In genomic region chr14:33348146-33348545, GRCm38 (mm10) we compare ENCODE assay signal across 22 mouse cellular contexts.
"Had no signal": no experiment of that assay in that cellular context is flagged by ENCODE, and none has a peak within 500 bp of the region (broad histone marks: within the 10 kb centered on the region; RNA-seq: fewer than 3 reads in every experiment).

No protein-coding gene starts in this region.

- H3K4me2 ChIP-seq: heart, embryonic 12.5 days; hindbrain, embryonic 12.5 days; hindbrain, embryonic 14.5 days; intestine, embryonic 15.5 days; limb, embryonic 12.5 days had no signal

- H3K36me3 ChIP-seq: heart, embryonic 10.5 days; heart, embryonic 12.5 days; hindbrain, embryonic 10.5 days; hindbrain, embryonic 12.5 days; intestine, embryonic 15.5 days; limb, embryonic 10.5 days; limb, embryonic 12.5 days had no signal

- ATAC-seq: forebrain, postnatal 0 days; hindbrain, embryonic 16.5 days; inflammation-experienced regulatory T-cells, adult 6 months; intestine, embryonic 15.5 days; intestine, postnatal 0 days had no signal

- H3K27ac ChIP-seq: heart, adult 2 months; heart, embryonic 10.5 days; hindbrain, embryonic 10.5 days; hindbrain, embryonic 12.5 days; hindbrain, embryonic 14.5 days; intestine, embryonic 15.5 days; limb, embryonic 10.5 days; limb, embryonic 12.5 days had no signal

- H3K4me3 ChIP-seq: heart, adult 2 months; heart, embryonic 10.5 days; heart, embryonic 12.5 days; hindbrain, embryonic 10.5 days; hindbrain, embryonic 12.5 days; intestine, embryonic 15.5 days; limb, embryonic 10.5 days; limb, embryonic 12.5 days had no signal

- H3K9me3 ChIP-seq: heart, embryonic 10.5 days; heart, embryonic 12.5 days; hindbrain, embryonic 10.5 days; hindbrain, embryonic 12.5 days; intestine, embryonic 15.5 days; limb, embryonic 10.5 days; limb, embryonic 12.5 days had no signal

- DNase-seq: forebrain, postnatal 0 days; gastrocnemius, postnatal 14 days; gastrocnemius, postnatal 36 days; kidney, adult 18-20 months; kidney, adult 8-10 months; kidney, postnatal 10 days; kidney, postnatal 25 days; kidney, postnatal 4 days; layer of hippocampus, adult 9-11 months; layer of hippocampus, postnatal 36 days had no signal

- H3K9ac ChIP-seq: forebrain, postnatal 0 days; heart, embryonic 12.5 days; hindbrain, embryonic 12.5 days; hindbrain, embryonic 14.5 days; intestine, embryonic 15.5 days; limb, embryonic 12.5 days had no signal
